Mouse (Mus musculus): ENCODE measurements around the gene Brd1. TPM values are rescaled to one million over a fixed set of nuclear protein-coding genes. Genes with fewer than 3 reads are reported as not detected.
"Not testable (repeated sequence)": the region's sequence is repeated elsewhere in the genome, so short reads cannot be mapped to it uniquely, and the experiment has no call there.

Gene Brd1
- polyA plus RNA-seq (2012; rRNA removed): 25.7 and 26.1 TPM in 2 replicates

- peak within 1 kb of the TSS; percentile 69 for H3K4me3 ChIP-seq (replicated peaks; ENCODE audit: insufficient read depth, low read depth, low read length)
- peak; percentile 80 for TF ChIP-seq POLR2A (IDR thresholded peaks at IDR 0.05; ENCODE audit: borderline replicate concordance, insufficient read depth, low read length)
- TF ChIP-seq CTCF (IDR thresholded peaks at IDR 0.05; ENCODE audit: borderline replicate concordance, insufficient read depth, low read depth, low read length): no peak
- peak; percentile 87 to 89 for DNase-seq
- WGBS: 4% methylated on average over 99 of the region's 103 CpGs
- H3K27me3 ChIP-seq (ENCODE audit: control insufficient read depth, insufficient read depth, low read length): no peaks in the 10 kb centered on the region
- peaks cover 17% of the 10 kb centered on the region for H3K4me1 ChIP-seq (ENCODE audit: control insufficient read depth, insufficient read depth, low read length)
- H3K27ac ChIP-seq (ENCODE audit: insufficient read depth, low read length): peak within 1 kb of the TSS; percentile 65
Measured at GRCm38 (mm10) chr15:88733834-88734571, at the start of gene Brd1. Gene Brd1 (minus strand): TSS chr15:88734233.

GRCm38 (mm10) chr15:88774630-88775029 is 40.6 kb upstream of the Brd1 start:
- 93% methylated on average over 5 of the region's 5 CpGs for WGBS
- H3K4me1 ChIP-seq (ENCODE audit: control insufficient read depth, insufficient read depth, low read length); H3K4me3 ChIP-seq (replicated peaks; ENCODE audit: insufficient read depth, low read depth, low read length); H3K27ac ChIP-seq (ENCODE audit: insufficient read depth, low read length); H3K27me3 ChIP-seq (ENCODE audit: control insufficient read depth, insufficient read depth, low read length); DNase-seq: not testable (repeated sequence)

GRCm38 (mm10) chr15:88768537-88768936 is 34.5 kb upstream of the Brd1 start:
- Histone ChIP-seq H3K4me1 (ENCODE audit: control insufficient read depth, insufficient read depth, low read length) (no peaks in the 10 kb centered on the region), H3K4me3 (replicated peaks; ENCODE audit: insufficient read depth, low read depth, low read length) (no peak overlapping the region), H3K27ac (ENCODE audit: insufficient read depth, low read length) (no peak overlapping the region), H3K27me3 (ENCODE audit: control insufficient read depth, insufficient read depth, low read length) (no peaks in the 10 kb centered on the region)
- no peak for DNase-seq
- 97% methylated on average over 1 of the region's 1 CpGs for WGBS
- TF ChIP-seq POLR2A (IDR thresholded peaks at IDR 0.05; ENCODE audit: borderline replicate concordance, insufficient read depth, low read length) (no peak), CTCF (IDR thresholded peaks at IDR 0.05; ENCODE audit: borderline replicate concordance, insufficient read depth, low read depth, low read length) (no peak)

GRCm38 (mm10) chr15:88766139-88766538 is 32.1 kb upstream of the Brd1 start:
- H3K27me3 ChIP-seq (ENCODE audit: control insufficient read depth, insufficient read depth, low read length); H3K27ac ChIP-seq (ENCODE audit: insufficient read depth, low read length); H3K4me3 ChIP-seq (replicated peaks; ENCODE audit: insufficient read depth, low read depth, low read length); H3K4me1 ChIP-seq (ENCODE audit: control insufficient read depth, insufficient read depth, low read length); DNase-seq: not testable (repeated sequence)
- 100% methylated on average over 2 of the region's 2 CpGs for WGBS

- H3K4me3 ChIP-seq (replicated peaks; ENCODE audit: insufficient read depth, low read depth, low read length): no peak overlapping the region
- no peak overlapping the region for H3K27ac ChIP-seq (ENCODE audit: insufficient read depth, low read length)
- WGBS: 96% methylated on average over 4 of the region's 4 CpGs
- no peak for TF ChIP-seq CTCF (IDR thresholded peaks at IDR 0.05; ENCODE audit: borderline replicate concordance, insufficient read depth, low read depth, low read length)
- no peak for TF ChIP-seq POLR2A (IDR thresholded peaks at IDR 0.05; ENCODE audit: borderline replicate concordance, insufficient read depth, low read length)
- H3K27me3 ChIP-seq (ENCODE audit: control insufficient read depth, insufficient read depth, low read length): no peaks in the 10 kb centered on the region
- DNase-seq: no peak
- H3K4me1 ChIP-seq (ENCODE audit: control insufficient read depth, insufficient read depth, low read length): no peaks in the 10 kb centered on the region
Measured at GRCm38 (mm10) chr15:88761551-88761950, 27.5 kb upstream of the Brd1 start.

GRCm38 (mm10) chr15:88758061-88758460 is 24.0 kb upstream of the Brd1 start:
- DNase-seq: no peak
- TF ChIP-seq CTCF (IDR thresholded peaks at IDR 0.05; ENCODE audit: borderline replicate concordance, insufficient read depth, low read depth, low read length) (no peak), POLR2A (IDR thresholded peaks at IDR 0.05; ENCODE audit: borderline replicate concordance, insufficient read depth, low read length) (no peak)

GRCm38 (mm10) chr15:88755761-88756160 is 21.7 kb upstream of the Brd1 start:
- TF ChIP-seq CTCF (IDR thresholded peaks at IDR 0.05; ENCODE audit: borderline replicate concordance, insufficient read depth, low read depth, low read length) (no peak), POLR2A (IDR thresholded peaks at IDR 0.05; ENCODE audit: borderline replicate concordance, insufficient read depth, low read length) (no peak)
- 95% methylated on average over 18 of the region's 18 CpGs for WGBS
- DNase-seq: no peak
- H3K27ac ChIP-seq (ENCODE audit: insufficient read depth, low read length): no peak overlapping the region
- peaks cover under 1% of the 10 kb centered on the region; the same call in 1 of the 2 replicates for H3K4me1 ChIP-seq (ENCODE audit: control insufficient read depth, insufficient read depth, low read length)
- no peak overlapping the region for H3K4me3 ChIP-seq (replicated peaks; ENCODE audit: insufficient read depth, low read depth, low read length)
- no peaks in the 10 kb centered on the region for H3K27me3 ChIP-seq (ENCODE audit: control insufficient read depth, insufficient read depth, low read length)

More at GRCm38 (mm10) chr15:88758061-88758460, 24.0 kb upstream of the Brd1 start:
- no peaks in the 10 kb centered on the region for H3K4me1 ChIP-seq (ENCODE audit: control insufficient read depth, insufficient read depth, low read length)
- WGBS: 90% methylated on average over 3 of the region's 3 CpGs
- no peaks in the 10 kb centered on the region for H3K27me3 ChIP-seq (ENCODE audit: control insufficient read depth, insufficient read depth, low read length)
- H3K4me3 ChIP-seq (replicated peaks; ENCODE audit: insufficient read depth, low read depth, low read length): no peak overlapping the region
- no peak overlapping the region for H3K27ac ChIP-seq (ENCODE audit: insufficient read depth, low read length)

GRCm38 (mm10) chr15:88754896-88755295 is 20.9 kb upstream of the Brd1 start:
- peaks cover 4% of the 10 kb centered on the region; the same call in 1 of the 2 replicates for H3K4me1 ChIP-seq (ENCODE audit: control insufficient read depth, insufficient read depth, low read length)
- H3K27me3 ChIP-seq (ENCODE audit: control insufficient read depth, insufficient read depth, low read length): no peaks in the 10 kb centered on the region
- 90% methylated on average over 2 of the region's 2 CpGs for WGBS
- no peak for DNase-seq
- H3K27ac ChIP-seq (ENCODE audit: insufficient read depth, low read length): no peak overlapping the region
- TF ChIP-seq POLR2A (IDR thresholded peaks at IDR 0.05; ENCODE audit: borderline replicate concordance, insufficient read depth, low read length) (no peak), CTCF (IDR thresholded peaks at IDR 0.05; ENCODE audit: borderline replicate concordance, insufficient read depth, low read depth, low read length) (no peak)
- no peak overlapping the region for H3K4me3 ChIP-seq (replicated peaks; ENCODE audit: insufficient read depth, low read depth, low read length)

Data from cerebellum, adult 2 months (tissue).